Mouse (Mus musculus): ENCODE measurements at regions not wholly inside any gene's neighbourhood (a gene's known extent, or its start where the extent isn't known, plus 50 kb on each side); places are given as distances from the start of the nearest gene placed in this dataset.
A peak's percentile ranks its signal among the peaks of the same experiment; 100 is the strongest.

DNA sequence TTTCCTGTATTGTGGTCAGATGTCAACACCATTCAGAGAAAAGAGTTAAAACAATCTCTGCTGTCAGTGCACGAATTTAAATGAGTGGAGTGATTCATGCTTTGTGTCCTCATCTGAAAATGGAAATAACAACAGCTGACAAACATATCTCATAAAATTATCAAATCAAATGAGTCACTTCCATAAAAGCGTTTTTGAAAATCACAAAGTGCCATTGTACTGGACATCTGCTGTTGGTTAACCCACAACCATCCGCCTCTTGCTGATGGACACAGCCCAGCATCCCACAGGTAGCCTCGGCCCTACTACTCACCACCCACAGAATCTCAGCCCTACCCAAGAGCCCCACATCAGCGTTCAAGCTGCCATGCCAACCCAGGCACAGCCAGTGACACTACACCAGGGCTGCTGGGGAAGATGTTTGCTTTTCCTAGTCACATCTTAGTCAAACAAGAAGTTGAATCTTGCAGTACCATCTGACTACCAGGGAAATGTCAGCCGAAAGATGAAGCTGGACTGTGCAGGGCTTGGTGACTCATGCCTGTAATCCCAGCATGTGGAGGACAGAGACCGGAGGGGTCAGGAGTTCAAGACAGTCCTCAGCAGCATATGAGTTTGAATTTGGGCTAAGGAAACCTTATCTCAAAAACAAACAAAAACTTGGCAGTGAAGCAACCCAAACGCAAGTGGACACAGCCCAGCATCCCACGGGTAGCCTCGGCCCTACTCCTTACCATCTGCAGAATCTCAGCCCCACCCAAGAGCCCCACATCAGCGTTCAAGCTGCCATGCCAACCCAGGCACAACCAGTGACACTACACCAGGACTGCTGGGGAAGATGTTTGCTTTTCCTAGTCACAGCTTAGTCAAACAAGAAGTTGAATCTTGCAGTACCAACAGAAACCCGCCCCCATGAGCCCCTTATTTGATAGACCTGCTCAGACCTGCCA is 131.9 kb upstream of the Noct start:
- no peak for DNase-seq

DNA sequence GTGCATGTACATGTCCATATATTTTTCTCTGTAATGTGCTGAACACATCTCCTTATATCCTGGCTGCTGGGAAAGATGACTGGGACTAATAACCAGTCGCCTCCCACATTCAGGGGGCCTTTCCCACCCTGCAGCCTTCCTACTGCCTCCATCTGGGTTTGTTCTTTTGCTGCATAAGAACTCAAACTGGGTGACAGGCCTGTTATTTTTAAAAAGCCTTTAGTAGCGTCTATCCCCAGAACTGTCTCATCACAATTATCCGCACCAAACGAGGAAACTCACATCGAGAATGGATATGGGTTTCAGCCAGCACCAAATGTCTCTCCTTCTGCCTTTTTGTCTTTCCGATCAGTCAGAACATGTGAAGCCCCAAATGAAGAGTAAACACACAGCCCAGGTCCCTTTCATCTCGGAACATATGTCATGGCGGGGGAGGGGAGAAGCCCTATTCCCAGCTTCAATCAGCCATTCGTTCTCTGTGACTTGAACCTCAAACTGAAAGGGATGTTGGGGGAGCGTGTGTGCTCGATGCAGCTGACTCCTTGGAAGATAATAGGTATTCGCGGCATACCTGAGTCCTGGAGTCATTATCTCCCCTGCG is 128.3 kb upstream of the Noct start:
- DNase-seq = no peak

DNA sequence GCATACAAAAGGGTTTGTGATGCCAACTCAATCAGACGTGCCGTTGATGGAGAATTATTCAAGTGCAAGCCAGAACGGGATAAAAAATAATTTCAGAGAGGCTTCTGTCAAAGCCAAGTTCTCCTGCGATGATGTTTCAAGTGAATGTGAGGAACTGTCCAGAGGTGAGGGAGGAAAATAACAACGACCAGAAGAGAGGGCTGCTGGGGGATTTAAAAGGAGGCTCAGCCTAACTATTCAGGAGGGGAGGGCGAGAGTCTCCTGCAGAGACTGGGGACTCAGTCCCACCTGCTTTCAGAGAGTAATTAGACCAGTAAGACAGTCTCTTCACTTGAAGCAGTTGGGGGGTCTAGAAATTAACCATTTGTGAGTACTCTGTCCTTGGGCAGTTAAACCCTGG is 127.7 kb upstream of the Noct start:
- no peak for DNase-seq

DNA sequence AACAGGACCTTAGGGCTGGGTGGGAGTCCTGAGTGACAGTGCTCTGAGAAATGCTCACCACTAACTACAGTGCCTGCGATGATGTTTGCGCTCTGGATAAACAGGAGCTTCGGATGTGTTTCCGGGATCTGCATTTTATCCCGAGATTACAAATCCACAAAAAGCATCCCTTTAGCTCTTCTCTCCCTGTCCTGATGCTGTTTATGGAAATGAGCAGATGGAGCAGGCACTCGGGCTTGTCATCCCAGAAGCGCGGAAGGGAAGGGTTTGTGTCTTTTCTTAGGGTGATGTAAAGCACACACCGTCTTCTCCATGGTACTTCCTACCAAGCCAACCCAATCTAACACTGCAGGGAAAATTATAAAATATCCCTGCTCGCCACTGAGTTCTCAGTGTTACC is 126.9 kb upstream of the Noct start:
- DNase-seq = no peak

DNA sequence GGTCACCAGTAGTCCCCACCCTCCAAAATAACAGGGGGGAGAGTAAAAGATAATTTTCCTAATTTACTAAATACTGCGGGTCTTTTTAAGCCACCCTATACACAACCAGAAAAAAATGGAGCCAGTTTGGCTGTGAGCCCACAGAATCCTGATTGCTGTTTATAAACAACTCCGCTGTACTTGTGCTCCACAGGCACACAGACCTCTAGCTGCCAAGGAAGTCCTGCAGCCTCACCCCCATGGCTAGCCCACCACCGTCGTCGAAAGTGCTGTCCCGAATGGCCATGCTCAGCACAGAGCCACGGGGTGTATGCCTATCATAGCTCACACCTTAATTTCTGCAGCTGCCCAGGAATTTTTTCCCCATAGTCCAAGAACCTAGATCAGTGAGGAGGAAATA is 124.3 kb upstream of the Noct start:
- DNase-seq = no peak

DNA sequence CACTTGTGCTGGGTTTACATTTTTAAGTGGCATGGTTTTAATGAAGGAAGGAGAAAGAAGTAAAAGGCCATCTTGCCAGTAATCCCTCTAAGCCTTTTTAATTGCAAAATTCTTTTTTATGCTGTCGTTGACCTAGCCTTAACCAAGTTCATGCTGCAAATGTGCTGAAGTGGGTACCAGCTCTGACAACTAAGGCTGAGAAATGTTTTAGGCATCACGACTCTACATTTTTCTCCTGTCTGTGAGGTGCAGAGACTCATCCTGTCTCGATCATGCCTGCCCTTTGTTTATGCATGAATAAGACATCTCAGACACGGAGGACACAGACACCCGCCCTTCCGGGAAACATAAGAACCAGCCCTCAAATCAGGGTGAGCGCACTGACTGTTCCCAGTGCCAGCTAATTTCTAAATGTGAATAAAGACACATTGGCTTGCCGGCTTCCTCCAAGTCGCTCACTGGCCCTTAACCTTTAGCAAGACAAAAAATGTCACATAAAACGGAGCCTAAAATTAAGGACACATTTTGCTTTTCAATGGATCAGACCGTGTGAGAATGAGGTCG is 115.5 kb upstream of the Noct start:
- DNase-seq = peak in 1 of 2 experiments; percentile 5

DNA sequence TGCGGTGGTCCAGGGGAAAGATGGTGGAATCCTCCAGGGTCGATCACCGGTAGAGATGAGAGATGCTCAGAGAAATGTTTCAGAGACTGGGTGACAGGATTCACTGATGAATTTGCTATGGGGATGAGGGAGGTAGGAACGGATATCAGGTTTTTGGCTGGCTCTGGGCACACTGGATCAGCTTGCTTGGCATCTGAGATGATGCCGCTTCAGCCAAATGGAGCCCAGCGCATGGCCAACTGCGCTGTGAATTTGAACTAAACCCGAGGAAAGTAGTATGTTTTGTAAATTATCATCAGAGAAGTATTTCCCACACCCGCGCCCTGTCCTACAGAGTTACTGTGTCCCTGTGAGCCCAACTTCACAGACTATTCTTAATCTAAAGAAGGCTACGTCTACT is 113.0 kb upstream of the Noct start:
- no peak for DNase-seq

DNA sequence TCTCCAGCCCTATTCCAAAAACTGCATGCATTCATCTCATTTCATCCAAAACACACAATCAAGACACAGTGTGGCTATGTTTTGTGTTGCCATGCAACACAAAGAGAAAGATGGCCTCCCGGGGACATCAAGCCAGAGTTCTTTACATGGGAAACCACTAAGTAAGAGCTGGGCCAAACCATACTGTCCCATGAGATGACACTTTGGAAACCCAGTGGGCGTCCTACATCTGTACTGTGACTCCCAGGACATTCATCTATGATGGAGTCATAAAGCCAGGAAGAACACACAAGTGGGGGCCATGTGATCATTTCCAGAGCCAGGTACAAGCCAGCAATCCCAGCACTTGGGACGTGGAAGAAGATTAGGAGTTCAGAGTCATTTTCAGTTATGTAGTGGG is 111.9 kb upstream of the Noct start:
- DNase-seq = no peak

DNA sequence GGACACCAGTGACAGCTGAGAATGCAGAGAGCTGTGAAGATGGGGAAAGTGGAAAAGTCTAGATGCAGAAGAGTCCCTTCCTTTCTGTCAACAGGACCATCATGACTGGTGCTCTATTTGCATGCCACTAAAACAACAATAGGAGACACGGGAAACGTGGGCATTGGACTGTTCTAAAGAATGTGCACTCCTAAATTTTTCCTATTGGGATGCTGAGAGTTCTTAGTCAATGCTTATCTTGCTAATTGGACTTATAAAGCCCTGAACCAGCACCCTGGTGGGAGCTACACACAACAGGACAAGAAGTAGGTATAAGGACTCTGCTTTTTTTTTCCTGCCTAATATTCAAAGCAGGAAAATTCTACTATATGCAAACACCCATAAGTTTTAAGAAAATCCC is 108.3 kb upstream of the Noct start:
- no peak for DNase-seq

DNA sequence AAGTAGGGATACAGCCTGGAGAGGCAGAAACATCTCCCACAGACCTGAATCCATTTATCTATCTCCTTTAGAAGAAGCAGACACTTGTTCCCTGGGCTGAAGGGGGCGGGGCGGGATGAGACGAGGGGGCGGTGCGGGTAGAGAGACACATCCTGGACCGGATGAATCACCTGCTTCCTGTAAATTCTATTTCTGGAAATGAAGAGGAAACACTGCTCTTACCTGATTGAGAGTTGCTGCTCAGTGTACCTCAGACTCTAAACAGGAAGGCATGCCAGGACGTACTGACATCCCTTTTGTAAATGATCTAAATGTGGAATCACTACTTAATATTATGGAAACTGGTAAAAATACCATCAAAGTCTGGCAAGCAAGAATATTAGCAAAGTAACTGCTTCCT is 105.5 kb upstream of the Noct start:
- DNase-seq = no peak

DNA sequence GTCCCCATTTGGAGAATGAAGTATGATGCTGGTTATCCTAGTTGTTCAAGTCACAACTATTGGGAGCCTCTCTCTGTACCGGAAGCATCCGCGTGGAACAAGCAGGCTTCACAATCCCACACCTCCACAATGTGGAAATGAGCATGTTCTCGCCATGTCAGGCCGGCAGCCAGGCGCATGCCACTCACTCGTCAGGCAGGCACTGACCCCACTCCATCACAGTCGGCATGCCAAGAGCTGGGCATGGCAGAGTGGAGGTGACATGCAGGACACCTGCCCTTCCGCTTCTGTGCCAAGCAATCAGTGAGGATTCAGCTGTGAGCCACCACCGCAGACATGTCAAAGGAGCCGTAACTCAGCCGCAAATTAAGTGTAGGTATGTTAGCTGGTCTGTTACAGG is 103.7 kb upstream of the Noct start:
- no peak for DNase-seq

DNA sequence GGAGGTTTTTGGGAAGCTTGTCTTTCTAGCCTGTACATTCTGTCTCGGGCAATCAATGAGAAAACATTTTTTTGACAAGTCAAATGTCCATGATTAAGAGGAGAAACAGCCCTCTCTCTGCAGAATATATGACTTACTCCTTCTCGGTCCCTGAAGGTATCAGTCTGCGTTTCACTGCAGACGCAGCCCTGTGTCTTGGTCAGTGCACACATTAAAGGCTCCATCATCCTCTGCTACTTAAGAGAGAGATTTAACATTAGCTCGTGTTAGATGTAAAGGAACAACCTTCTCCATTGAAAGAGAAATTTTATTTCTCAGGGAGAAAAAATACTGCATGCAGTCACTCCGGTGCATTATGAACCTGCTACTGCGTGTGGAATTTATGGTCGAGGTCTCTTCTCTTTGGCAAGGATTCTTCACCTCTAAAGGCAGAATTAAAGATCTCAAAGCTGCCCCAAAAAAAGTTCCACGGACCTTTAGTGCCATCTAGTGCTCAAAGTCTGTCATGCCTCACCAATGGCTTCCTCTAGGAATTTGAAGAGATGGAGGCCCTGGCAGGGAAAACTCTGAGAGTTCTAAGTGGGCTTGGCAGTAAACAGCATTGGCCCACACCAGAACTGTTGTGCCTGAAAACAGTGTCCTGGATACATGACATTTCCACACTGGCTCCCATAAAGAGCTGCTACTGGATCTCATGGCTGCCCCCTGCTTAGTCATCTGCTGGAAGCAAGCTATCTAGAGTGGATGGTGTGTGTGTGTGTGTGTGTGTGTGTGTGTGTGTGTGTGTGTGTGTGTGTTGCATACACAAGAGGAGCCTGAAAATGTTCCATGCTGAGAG is 102.3 kb upstream of the Noct start:
- peak; percentile 39 to 48 for DNase-seq

DNA sequence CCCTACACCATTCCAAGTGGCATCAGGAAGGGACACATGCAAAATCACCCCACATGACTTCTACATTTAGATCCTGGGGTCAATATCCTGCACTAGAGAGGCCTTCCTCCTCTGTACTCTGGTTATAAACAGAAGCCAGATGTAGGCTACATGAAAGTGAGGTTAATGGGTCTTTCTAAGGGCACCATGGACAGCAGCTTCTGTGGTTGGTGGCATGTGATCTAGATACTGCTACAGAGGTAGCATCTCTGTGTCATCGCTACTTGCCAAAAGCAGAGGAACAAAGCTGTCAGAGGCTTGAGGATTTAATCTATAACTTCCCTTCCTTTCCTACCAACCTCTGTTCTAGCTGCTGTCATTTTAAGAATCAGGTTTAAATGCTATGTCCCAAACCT is 101.7 kb upstream of the Noct start:
- no peak for DNase-seq

DNA sequence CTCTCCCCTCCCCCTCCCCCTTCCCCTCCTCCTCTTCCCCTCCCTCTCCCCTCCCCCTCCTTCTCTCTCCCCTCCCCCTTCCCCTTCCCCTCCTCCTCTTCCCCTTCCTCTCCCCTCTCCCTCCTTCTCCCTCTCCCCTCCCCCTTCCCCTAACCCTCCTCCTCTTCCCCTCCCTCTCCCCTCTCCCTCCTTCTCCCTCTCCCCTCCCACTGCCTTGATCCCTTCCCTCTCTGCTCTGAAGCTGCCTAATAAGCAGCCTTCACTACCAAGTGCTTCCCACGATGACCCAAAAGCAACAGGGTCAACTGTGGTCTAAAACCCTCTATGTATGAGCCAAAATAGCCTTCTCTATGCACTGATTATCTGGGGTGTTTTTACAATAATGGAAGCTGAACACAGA is 96.4 kb upstream of the Noct start:
- no peak for DNase-seq

DNA sequence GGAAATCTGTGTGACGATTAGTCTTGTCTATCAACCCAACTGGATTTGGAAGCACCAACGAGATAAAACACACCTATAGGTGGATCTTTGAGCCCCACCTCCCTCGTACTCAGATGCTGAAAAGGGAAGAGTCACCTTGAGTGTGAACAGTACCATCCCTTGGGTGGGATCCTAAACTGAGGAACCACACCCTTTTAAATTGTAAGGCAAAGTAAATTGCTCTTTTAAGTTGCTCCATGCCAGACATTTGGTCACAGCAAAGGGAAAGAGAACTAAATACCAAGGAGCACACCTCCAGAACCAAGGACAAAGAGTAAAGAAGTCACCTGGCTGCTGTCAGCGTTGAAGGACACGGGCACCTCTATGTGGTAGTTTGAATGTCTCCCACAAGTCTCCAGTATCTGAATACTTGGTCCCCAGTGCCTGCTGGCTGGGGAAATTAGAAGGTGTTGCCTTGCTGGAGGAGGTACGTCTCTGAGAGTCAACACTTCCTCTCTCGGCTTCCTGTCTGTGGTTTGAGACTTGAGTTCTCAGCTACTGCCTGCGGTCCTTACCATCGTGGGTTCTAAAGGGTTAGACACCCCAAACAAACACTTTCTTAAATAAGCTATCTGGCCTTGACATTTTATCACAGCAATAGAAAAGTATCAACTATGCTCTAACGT is 95.6 kb upstream of the Noct start:
- DNase-seq = no peak

DNA sequence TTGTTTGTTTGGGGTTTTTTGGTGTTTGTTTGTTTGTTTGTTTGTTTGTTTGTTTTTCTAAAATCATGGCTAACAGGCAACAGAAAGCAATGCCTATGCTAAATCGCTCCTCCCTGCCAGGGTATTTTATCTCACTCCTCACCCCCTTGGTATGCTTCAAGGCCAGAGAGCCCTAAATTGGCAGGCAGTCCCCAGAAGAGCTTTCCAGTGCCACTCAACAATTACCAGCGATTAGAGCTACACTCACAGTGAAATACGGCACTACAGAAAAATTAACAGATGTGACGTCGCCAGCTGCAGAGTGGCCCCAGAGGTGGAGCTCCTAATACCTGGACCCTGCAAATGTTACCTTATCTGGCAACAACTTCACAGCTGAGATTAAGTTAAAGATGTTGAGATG is 93.5 kb upstream of the Noct start:
- DNase-seq = peak in 1 of 2 experiments; percentile 46

DNA sequence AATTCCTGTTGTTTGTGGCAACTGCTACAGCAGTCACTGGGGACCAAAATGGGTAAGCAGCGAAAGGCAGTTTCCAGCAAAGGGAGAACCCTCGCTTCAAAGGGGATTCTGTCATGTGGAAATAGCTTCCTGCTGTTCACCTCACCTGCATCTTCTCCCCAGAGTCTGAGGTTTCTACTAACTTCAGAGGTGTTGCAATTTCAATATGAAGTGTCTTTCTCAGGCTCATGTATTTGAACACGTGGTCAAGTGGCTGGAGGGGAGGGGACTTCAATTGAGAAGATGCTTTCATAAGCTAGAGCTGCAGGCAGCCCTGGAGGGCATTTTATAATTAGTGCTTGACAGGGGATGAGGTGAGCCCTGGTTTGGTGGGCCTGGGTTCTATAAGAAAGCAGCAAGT is 92.9 kb upstream of the Noct start:
- DNase-seq = peak; percentile 39 to 51

DNA sequence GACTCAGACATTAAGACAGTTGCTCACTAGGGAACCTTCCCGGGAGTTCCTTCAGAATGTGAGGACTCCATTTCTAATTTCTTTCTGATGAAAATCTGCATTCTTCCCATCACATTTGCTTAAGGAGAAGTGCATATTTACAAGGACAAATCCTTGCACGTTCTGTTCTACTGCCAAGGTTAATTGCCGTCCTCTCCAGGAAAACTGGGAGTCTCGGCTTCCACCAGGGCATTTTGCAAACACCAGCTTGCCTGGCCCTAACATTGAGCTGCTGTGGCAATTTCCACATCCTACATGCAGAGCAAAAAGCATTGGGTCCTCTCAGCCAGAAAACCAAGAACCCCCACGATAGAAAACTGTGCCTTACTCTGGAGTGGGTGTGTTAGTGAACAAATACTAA is 91.5 kb upstream of the Noct start:
- DNase-seq = no peak

DNA sequence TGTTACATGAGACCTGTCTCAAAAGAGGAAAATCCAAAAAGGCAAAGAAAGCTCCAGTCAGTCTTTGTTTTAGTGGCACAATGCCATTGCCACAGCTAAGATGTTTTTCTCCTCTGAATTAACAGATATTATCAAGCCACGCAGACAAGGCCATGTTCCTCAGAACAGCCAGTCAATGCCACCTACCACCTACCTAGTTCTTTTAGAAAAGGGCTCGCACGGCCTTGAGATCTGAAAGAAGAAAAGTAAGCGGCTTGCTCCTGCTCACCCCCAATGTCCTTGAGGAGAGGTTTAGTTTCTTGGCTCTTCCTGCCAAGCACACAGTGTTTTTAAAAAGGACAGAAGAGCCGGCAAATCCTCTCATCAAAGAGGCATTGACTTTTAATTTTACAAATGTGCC is 88.7 kb upstream of the Noct start:
- no peak for DNase-seq

DNA sequence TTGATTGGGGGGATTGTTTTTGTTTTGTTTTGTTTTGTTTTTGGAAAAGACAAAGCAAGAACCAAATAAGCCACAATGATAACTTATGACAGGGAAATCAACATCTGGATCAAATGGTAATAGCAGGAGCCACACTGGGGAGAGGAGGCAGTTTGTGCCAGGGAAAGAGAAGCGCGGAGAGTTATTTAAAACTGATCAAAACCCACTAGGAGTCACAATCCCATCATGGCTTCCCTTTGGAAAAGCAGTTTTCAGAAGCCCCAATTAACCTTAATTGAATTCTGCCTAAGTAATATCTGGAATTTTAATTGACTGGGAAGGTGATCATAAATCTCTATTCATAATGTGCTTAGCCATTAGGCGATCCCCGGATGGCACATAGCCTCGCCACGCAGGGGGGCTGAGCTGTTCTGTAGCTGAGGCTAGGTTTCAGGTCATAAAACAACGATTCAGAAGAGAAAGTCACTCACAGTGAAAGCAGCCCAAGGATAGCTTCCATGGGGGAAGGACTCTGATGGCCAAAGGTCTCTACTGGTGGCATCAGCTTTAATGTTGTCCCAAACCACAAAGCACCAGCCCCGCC is 86.4 kb upstream of the Noct start:
- no peak for DNase-seq

DNA sequence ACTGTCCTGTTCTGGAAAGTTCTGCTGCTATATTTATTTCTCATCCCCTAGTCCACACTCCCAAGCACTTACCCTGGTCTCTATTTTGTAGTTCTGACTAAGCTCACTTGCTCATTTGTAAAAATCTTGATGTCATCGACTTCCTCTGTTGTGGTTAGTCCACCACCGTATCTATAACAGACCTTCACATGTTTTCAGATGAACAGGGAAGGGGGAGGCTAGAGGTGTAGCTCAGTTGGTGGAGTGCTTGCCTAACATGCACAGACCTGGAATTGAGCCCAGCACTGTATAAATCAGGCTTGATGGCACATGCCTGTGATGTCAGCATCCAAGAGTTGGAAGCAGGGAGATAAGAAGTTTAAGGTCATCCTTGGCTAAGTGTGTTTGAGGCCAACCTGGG is 78.3 kb upstream of the Noct start:
- no peak for DNase-seq

DNA sequence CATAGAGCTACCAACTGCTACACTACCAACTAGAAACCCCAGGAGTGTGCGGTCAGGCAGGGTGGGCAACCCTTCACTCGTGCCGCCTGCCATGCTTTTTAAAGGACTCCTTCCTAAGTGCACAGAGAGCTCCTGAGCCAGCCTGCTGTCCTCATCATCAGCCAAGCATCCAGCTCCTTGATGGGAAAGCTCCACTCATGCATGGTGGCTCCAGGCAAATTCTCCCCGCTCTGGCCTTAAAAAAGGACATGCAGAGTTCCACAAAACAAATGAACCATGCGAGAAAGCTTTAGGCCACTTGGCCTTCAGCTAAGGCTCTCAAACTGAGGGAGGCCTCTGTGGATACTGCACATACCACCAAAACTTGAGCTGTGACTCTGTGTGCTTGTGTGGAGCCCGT is 74.2 kb upstream of the Noct start:
- DNase-seq = no peak

All from lung, adult 18-20 months (tissue).